Mouse (Mus musculus): Measurements from ENCODE around the gene Nrf1. TPM values are rescaled to one million over a fixed set of nuclear protein-coding genes. Genes with fewer than 3 reads are reported as not detected.

Gene Nrf1
- polyA plus RNA-seq, 1 experiment from 2014 or later, result 35.0 TPM

DNA sequence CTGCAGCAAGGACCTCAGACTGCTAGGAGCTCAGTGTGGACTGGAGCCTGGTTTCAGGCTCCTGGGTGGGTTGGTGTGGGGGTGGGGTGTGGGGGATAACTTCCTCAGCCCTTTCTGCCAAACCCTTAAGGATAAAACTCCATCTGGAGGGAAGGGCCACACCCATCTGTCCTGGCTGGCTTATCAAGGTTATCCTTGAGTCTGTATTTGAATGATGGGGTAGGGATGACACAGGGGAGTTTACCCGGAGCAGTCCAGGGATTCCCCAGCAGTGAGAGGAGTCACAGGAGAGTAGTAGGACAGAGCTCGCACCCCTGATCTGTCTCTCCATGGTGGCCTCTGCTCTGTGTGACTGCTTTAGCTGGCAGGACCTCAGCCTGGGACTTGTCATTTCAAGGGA lies 132.5 kb downstream of the Nrf1 start:
- H3K4me2 ChIP-seq (ENCODE audit: low read depth, low read length), result no peak overlapping the region
- no peak overlapping the region for H3K9ac ChIP-seq (ENCODE audit: low read length)
- peaks cover 13% of the 10 kb centered on the region for H3K4me1 ChIP-seq (ENCODE audit: control insufficient read depth, insufficient read depth, low read length)
- no peak overlapping the region for H3K4me3 ChIP-seq (ENCODE audit: low read length)
- no peaks in the 10 kb centered on the region for H3K36me3 ChIP-seq (ENCODE audit: control insufficient read depth, insufficient read depth)
- no peak for ATAC-seq (replicated peaks; ENCODE audit: extremely low read depth, insufficient read depth, low FRiP score)
- WGBS, result 22% methylated on average over 2 of the region's 2 CpGs
- peaks cover 69% of the 10 kb centered on the region for H3K27me3 ChIP-seq (ENCODE audit: control insufficient read depth, insufficient read depth, low read length)
- H3K27ac ChIP-seq (ENCODE audit: low read length), result no peak overlapping the region
- peaks cover 5% of the 10 kb centered on the region; the same call in 1 of the 2 replicates for H3K9me3 ChIP-seq (replicated peaks; ENCODE audit: control insufficient read depth, low read length)

DNA sequence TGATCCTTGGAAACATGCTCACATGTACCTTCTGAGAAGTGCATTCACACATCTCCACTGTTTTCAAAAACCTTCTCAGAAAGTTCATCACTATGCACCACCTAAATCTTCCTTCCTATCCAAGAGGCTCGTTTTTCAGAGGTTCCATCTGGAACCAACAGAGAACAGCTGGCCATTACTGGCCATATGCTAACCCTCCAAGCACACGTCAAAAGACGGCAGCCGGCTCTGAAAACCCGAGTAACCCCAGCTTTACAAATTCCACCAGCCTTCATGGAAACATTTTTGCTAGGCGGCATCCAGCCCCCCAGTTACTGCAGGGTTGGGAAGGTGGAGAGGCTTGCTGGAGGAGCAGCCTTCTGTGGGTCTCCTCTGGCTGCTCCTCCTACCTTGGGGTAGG lies 134.2 kb downstream of the Nrf1 start:
- Histone ChIP-seq H3K4me3 (ENCODE audit: low read length) (no peak overlapping the region), H3K27ac (ENCODE audit: low read length) (no peak overlapping the region), H3K36me3 (ENCODE audit: control insufficient read depth, insufficient read depth) (no peaks in the 10 kb centered on the region), H3K4me1 (ENCODE audit: control insufficient read depth, insufficient read depth, low read length) (no peaks in the 10 kb centered on the region), H3K9me3 (replicated peaks; ENCODE audit: control insufficient read depth, low read length) (peaks cover 5% of the 10 kb centered on the region; the same call in 1 of the 2 replicates), H3K9ac (ENCODE audit: low read length) (no peak overlapping the region), H3K27me3 (ENCODE audit: control insufficient read depth, insufficient read depth, low read length) (peaks cover 52% of the 10 kb centered on the region), H3K4me2 (ENCODE audit: low read depth, low read length) (no peak overlapping the region)
- ATAC-seq (replicated peaks; ENCODE audit: extremely low read depth, insufficient read depth, low FRiP score), result no peak
- WGBS, result 62% methylated on average over 6 of the region's 6 CpGs

DNA sequence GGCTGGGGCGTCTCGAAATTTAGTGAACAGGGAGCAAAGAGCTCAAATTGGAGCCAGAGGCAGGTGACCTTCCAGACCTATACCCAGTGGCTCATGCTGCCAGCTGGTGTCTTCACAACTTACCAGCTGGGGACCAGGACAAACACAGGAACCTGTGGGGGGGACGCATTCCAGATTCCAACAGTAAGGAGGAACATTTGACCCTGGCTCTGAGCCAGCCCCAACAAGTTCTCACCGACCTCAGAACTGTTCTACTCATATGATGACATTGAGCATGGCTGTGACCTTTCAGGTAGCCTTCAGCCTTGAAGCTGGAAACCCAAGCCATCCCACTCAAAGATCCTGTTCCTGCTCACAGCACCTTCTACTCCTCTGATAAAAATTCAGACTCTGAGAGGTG lies 135.8 kb downstream of the Nrf1 start:
- 53% methylated on average over 4 of the region's 4 CpGs for WGBS
- peaks cover 38% of the 10 kb centered on the region for H3K27me3 ChIP-seq (ENCODE audit: control insufficient read depth, insufficient read depth, low read length)
- H3K9me3 ChIP-seq (replicated peaks; ENCODE audit: control insufficient read depth, low read length), result peaks cover 5% of the 10 kb centered on the region; the same call in 1 of the 2 replicates
- H3K4me2 ChIP-seq (ENCODE audit: low read depth, low read length), result no peak overlapping the region
- no peak overlapping the region for H3K9ac ChIP-seq (ENCODE audit: low read length)
- no peak overlapping the region for H3K4me3 ChIP-seq (ENCODE audit: low read length)
- H3K36me3 ChIP-seq (ENCODE audit: control insufficient read depth, insufficient read depth), result no peaks in the 10 kb centered on the region
- no peak for ATAC-seq (replicated peaks; ENCODE audit: extremely low read depth, insufficient read depth, low FRiP score)
- H3K4me1 ChIP-seq (ENCODE audit: control insufficient read depth, insufficient read depth, low read length), result no peaks in the 10 kb centered on the region
- H3K27ac ChIP-seq (ENCODE audit: low read length), result no peak overlapping the region

DNA sequence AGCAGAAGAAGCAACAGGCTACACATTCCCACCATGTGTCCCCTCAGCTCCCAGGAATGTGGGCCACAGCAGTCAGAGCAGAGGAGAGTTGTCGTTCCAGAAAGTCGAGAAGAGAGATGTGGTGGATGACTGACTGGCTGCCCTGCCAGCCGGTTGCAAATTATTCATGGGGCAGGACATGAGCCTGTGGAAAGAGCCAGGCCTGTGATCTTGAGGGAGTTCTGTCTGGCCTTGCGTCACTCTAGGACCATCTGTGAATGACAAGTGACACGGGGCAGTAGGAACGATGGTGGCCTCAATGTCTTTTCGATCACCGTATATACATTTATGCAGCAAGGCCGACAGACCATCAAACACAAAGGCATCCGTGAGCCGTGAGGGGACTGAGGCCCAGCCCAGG lies 147.9 kb downstream of the Nrf1 start:
- no peak overlapping the region for H3K9ac ChIP-seq (ENCODE audit: low read length)
- no peak for ATAC-seq (replicated peaks; ENCODE audit: extremely low read depth, insufficient read depth, low FRiP score)
- H3K9me3 ChIP-seq (replicated peaks; ENCODE audit: control insufficient read depth, low read length), result no peaks in the 10 kb centered on the region
- no peaks in the 10 kb centered on the region for H3K36me3 ChIP-seq (ENCODE audit: control insufficient read depth, insufficient read depth)
- 0 out of 2 replicates have a peak, but pooled peaks cover 2% of the 10 kb centered on the region for H3K27me3 ChIP-seq (ENCODE audit: control insufficient read depth, insufficient read depth, low read length)
- H3K4me3 ChIP-seq (ENCODE audit: low read length), result no peak overlapping the region
- 72% methylated on average over 11 of the region's 11 CpGs for WGBS
- H3K27ac ChIP-seq (ENCODE audit: low read length), result no peak overlapping the region
- H3K4me1 ChIP-seq (ENCODE audit: control insufficient read depth, insufficient read depth, low read length), result no peaks in the 10 kb centered on the region
- H3K4me2 ChIP-seq (ENCODE audit: low read depth, low read length), result no peak overlapping the region

DNA sequence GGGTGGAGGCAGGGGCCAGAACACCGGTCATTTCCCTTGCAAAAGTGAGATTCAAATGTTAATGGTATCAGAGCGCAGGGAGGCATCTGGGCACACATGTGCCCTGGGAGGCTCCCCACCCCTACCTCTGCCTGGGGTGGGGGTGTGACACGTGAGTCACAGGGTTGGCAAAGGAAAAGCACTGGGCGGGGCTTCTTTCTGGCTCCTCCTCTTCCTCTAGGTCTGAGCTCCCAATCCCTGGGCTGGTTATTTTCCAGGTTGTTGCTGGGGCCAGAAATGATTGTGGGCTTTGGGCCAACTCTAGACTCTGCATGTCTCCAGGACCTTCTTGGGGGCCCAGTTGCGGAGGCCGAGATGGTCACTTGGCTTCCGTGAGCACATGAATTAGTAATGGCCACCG lies 148.4 kb downstream of the Nrf1 start:
- 75% methylated on average over 8 of the region's 8 CpGs for WGBS
- no peak overlapping the region for H3K27ac ChIP-seq (ENCODE audit: low read length)
- H3K4me3 ChIP-seq (ENCODE audit: low read length), result no peak overlapping the region
- ATAC-seq (replicated peaks; ENCODE audit: extremely low read depth, insufficient read depth, low FRiP score), result no peak
- H3K36me3 ChIP-seq (ENCODE audit: control insufficient read depth, insufficient read depth), result no peaks in the 10 kb centered on the region
- no peaks in the 10 kb centered on the region for H3K9me3 ChIP-seq (replicated peaks; ENCODE audit: control insufficient read depth, low read length)
- no peaks in the 10 kb centered on the region for H3K4me1 ChIP-seq (ENCODE audit: control insufficient read depth, insufficient read depth, low read length)
- 0 out of 2 replicates have a peak, but pooled peaks cover 2% of the 10 kb centered on the region for H3K27me3 ChIP-seq (ENCODE audit: control insufficient read depth, insufficient read depth, low read length)
- no peak overlapping the region for H3K4me2 ChIP-seq (ENCODE audit: low read depth, low read length)
- no peak overlapping the region for H3K9ac ChIP-seq (ENCODE audit: low read length)

MicroRNAs encoded within 50 kb of the gene (microRNA counts, 519-probe panel; counts per million panel counts)
- microRNA mmu-miR-182 (not detected), microRNA mmu-miR-183 (2,053 counts per million, percentile 23 among the panel's probes with 10 or more counts), microRNA mmu-miR-96 (2,672 counts per million, percentile 68 among the panel's probes with 10 or more counts)

Small RNAs within 50 kb of the gene (microRNA-seq; reads per million reads assigned to microRNA genes)
- gene Mir182, result 671 reads per million, percentile 75 among the genes with 10 or more reads in this experiment
- 664 reads per million, percentile 74 among the genes with 10 or more reads in this experiment for gene Mir183
- 311 reads per million, percentile 67 among the genes with 10 or more reads in this experiment for gene Mir96

Other genes starting within 250 kb of the Nrf1 start
- gene Strip2, start 131.0 kb upstream of the Nrf1 start, polyA plus RNA-seq (2015; fragmentation: Nextera tagmentation; extraction: Ambion mirVana), result 66.6 and 72.8 TPM in 2 replicates